ENCODE assay signal across 17 mouse cellular contexts in genomic region chr16:93031624-93032023, GRCm38 (mm10).
A peak's percentile ranks its signal among the peaks of the same experiment; 100 is the strongest.
DNase-seq lines count a peak whose midpoint lies in the region; ATAC-seq and TF ChIP-seq lines count a peak whose summit lies in the region.
"Had no signal": no experiment of that assay in that cellular context is flagged by ENCODE, and none has a peak within 500 bp of the region (broad histone marks: within the 10 kb centered on the region; RNA-seq: fewer than 3 reads in every experiment).

No protein-coding gene starts in this region.

- no peak for TF ChIP-seq CTCF in kidney, adult 2 months (conservative IDR thresholded peaks at IDR 0.05; ENCODE audit: insufficient read depth, insufficient read length, low read depth, low read length)

- peak; percentile 7 for DNase-seq in kidney, adult 2 months
- no peak for DNase-seq in kidney, postnatal 10 days
- peak; percentile 43 for DNase-seq in lung, postnatal 36 days
- no peak for DNase-seq in lung, adult 18-20 months
- peak; percentile 30 for DNase-seq in splenic B cell, adult 2 months (ENCODE audit: low read depth, low spot score)
- DNase-seq in layer of hippocampus, adult 18-20 months (ENCODE audit: low spot score in 2 of 2), result no peak
- DNase-seq: adrenal gland, postnatal 25 days; cerebellum, postnatal 14 days; forebrain, postnatal 0 days; gastrocnemius, postnatal 14 days; right cerebral cortex, postnatal 14 days had no signal

- H3K36me3 ChIP-seq in kidney, adult 2 months (ENCODE audit: control insufficient read depth, insufficient read depth, low read length), result no peaks in the 10 kb centered on the region
- H3K36me3 ChIP-seq in splenic B cell, adult 2 months (ENCODE audit: control insufficient read depth, insufficient read depth, low read length, poor library complexity, severe bottlenecking), result no peaks in the 10 kb centered on the region
- H3K36me3 ChIP-seq: hindbrain, embryonic 13.5 days; intestine, embryonic 15.5 days had no signal

- peak; percentile 43 to 65 for ATAC-seq in hematopoietic stem cell, adult 5-6 weeks (replicated peaks in 1 of 2; ENCODE audit: insufficient read depth in 1 of 2, low FRiP score in 2 of 2, low TSS enrichment in 1 of 2, low read depth in 1 of 2, poor library complexity in 2 of 2, severe bottlenecking in 2 of 2)
- no peak for ATAC-seq in erythroblast, adult 5-6 weeks (replicated peaks; ENCODE audit: low FRiP score, poor library complexity, severe bottlenecking)
- ATAC-seq: forebrain, postnatal 0 days; intestine, embryonic 15.5 days had no signal

- no peak overlapping the region for H3K4me3 ChIP-seq in kidney, adult 2 months (ENCODE audit: insufficient read depth, low read depth, low read length)
- H3K4me3 ChIP-seq: hindbrain, embryonic 13.5 days; intestine, embryonic 15.5 days had no signal

- no peaks in the 10 kb centered on the region for H3K27me3 ChIP-seq in kidney, adult 2 months (replicated peaks; ENCODE audit: control insufficient read depth, insufficient read depth, low read length)
- no peaks in the 10 kb centered on the region for H3K27me3 ChIP-seq in splenic B cell, adult 2 months (ENCODE audit: control insufficient read depth, insufficient read depth, low read length, poor library complexity, severe bottlenecking)
- H3K27me3 ChIP-seq: hindbrain, embryonic 13.5 days; intestine, embryonic 15.5 days had no signal

- H3K27ac ChIP-seq in kidney, adult 2 months (ENCODE audit: insufficient read depth, low read depth, low read length), result no peak overlapping the region
- H3K27ac ChIP-seq: hindbrain, embryonic 13.5 days; intestine, embryonic 15.5 days; kidney, postnatal 0 days; liver, embryonic 14.5 days had no signal

- no peak for TF ChIP-seq POLR2A in kidney, adult 2 months (IDR thresholded peaks at IDR 0.05; ENCODE audit: low read depth, low read length)

- no peaks in the 10 kb centered on the region for H3K4me1 ChIP-seq in kidney, adult 2 months (ENCODE audit: control insufficient read depth, insufficient read depth, low read length)
- H3K4me1 ChIP-seq: hindbrain, embryonic 13.5 days; intestine, embryonic 15.5 days had no signal

- 82% methylated on average over 5 of the region's 5 CpGs for WGBS in kidney, adult 2 months

Comparison
In these comparisons a context has a peak if more than half of its experiments do, and no peak if none do; other contexts are left out.
1. DNase-seq: peak in kidney, adult 2 months (single experiment), lung, postnatal 36 days (single experiment) and splenic B cell, adult 2 months (single experiment); none in kidney, postnatal 10 days (single experiment), lung, adult 18-20 months (0 of 2) and layer of hippocampus, adult 18-20 months (0 of 2).